ENCODE assay signal across 22 mouse cellular contexts in the genomic region with DNA sequence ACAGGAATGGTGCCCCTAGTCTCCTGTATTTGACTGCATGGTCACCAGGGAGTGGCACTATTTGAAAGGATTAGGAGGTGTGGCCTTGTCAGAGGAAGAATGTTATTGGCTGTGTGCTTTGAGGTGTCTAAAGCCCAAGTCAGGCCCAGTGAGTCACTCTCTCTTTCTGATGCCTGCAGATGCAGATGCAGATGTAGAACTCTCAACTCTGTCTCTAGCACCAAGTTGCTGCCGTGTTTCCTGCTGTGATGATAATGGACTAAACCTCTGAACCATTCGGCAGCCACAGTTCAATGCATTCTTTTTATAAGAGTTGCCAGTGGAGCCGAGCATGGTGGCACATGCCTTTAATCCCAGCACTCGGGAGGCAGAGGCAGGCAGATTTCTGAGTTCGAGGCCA.
DNase-seq lines count a peak whose midpoint lies in the region.
"Had no signal": no experiment of that assay in that cellular context is flagged by ENCODE, and none has a peak within 500 bp of the region (broad histone marks: within the 10 kb centered on the region; RNA-seq: fewer than 3 reads in every experiment).

No protein-coding gene starts in this region.

- peaks cover 11% of the 10 kb centered on the region for H3K27me3 ChIP-seq in heart, embryonic 10.5 days (ENCODE audit: insufficient read depth, poor library complexity, severe bottlenecking)
- H3K27me3 ChIP-seq: CH12.LX, Patski had no signal

- WGBS in heart, embryonic 10.5 days, result 81% methylated on average over 5 of the region's 5 CpGs

- peak; percentile 77 for DNase-seq in ES-CJ7 (ENCODE audit: low read depth, low spot score)
- peak; percentile 86 for DNase-seq in R1 (ENCODE audit: low read depth, low spot score)
- DNase-seq in ZHBTc4 (ENCODE audit: low read depth, low spot score), result peak; percentile 68
- DNase-seq in left cerebral cortex, adult 11 months (ENCODE audit: low spot score), result no peak
- no peak for DNase-seq in layer of hippocampus, postnatal 25 days (ENCODE audit: extremely low spot score in 1 of 2, low spot score in 1 of 2)
- no peak for DNase-seq in heart, embryonic 10.5 days (ENCODE audit: low spot score)
- DNase-seq: adrenal gland, adult 2 months; adrenal gland, adult 8-10 months; adrenal gland, postnatal 10 days; adrenal gland, postnatal 14 days; adrenal gland, postnatal 25 days; adrenal gland, postnatal 36 days; B cell, adult 2 months; cerebellum, adult 11 months; cerebellum, adult 11-12 months; cerebellum, adult 18-20 months; cerebellum, adult 2 months; cerebellum, adult 8-10 months; cerebellum, adult 9-10 months had no signal

- H3K4me3 ChIP-seq in heart, embryonic 10.5 days, result no peak overlapping the region

- no peaks in the 10 kb centered on the region for H3K4me1 ChIP-seq in heart, embryonic 10.5 days

- H3K36me3 ChIP-seq in heart, embryonic 10.5 days, result no peaks in the 10 kb centered on the region
- H3K36me3 ChIP-seq: G1E had no signal

- no peaks in the 10 kb centered on the region for H3K9me3 ChIP-seq in heart, embryonic 10.5 days

- H3K27ac ChIP-seq in heart, embryonic 10.5 days, result no peak overlapping the region

Comparison
In these comparisons a context has a peak if more than half of its experiments do, and no peak if none do; other contexts are left out.
1. DNase-seq: peak in ES-CJ7 (single experiment), R1 (single experiment) and ZHBTc4 (single experiment); none in left cerebral cortex, adult 11 months (single experiment), layer of hippocampus, postnatal 25 days (0 of 2) and heart, embryonic 10.5 days (single experiment).